Mouse (Mus musculus): ENCODE results near the gene Scaf1.
A peak's percentile ranks its signal among the peaks of the same experiment; 100 is the strongest.

Scaf1 gene

DNA sequence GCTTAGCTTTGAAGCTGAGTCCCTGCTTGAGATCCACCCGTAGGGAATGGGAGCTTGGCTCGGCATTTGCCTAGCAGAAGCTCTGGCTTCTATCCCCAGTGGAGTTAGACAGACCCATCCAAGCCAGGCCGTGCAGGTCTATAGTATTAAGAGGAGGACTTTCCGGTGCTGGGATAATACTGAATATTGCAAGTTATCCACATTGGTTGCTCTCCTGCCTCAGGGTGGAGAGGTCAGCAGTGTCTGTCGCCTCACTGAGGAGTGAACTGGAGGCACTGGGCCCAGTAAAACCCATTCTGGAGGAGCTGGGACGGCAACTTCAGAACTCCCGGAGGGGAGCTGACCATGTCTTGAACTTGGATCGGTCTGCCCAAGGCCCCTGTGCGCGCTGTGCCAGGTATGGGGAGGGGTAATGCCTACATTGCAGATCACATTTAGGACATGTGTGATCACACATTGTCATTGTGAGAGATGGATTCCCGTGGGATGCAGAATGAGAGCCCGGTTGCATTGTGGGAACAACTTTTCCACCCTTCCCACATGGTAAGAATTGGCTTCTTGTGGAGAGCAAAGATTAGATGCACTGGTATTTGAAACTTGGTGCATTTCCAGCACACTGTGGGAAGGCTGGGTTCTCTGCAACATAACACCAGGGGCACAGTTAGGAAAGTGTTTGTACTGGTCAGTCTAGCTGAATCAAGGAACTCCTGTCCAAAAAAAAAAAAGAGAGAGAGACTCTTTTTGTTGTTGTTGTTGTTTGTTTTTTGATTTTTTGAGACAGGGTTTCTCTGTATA lies 61.9 kb downstream of the Scaf1 start:
- DNase-seq: peak; percentile 8

DNA sequence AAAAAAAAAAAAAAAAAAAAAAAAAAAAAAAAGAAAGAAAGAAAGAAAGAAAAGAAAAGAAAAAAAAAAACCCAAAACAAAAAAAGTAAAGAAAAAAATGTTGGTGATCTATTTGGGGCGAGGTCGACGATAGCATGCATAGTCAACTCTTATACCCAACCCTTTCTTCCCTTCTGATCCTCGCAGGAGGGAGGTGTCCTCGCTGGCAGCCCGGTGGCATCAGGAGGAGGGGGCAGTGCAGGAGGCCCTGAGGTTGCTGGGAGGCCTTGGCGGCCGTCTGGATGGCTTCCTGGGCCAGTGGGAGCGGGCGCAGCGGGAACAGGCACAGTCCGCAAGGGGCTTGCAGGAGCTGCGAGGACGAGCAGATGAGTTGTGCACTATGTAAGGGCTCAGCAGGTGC lies 62.6 kb downstream of the Scaf1 start:
- peak; percentile 13 for DNase-seq
